In genomic region chr4:152784972-152785371, GRCm38 (mm10) we compare ENCODE assay signal across 21 mouse cellular contexts.
DNase-seq lines count a peak whose midpoint lies in the region; ATAC-seq lines count a peak whose summit lies in the region.
"Had no signal": no experiment of that assay in that cellular context is flagged by ENCODE, and none has a peak within 500 bp of the region (broad histone marks: within the 10 kb centered on the region; RNA-seq: fewer than 3 reads in every experiment).

No protein-coding gene starts in this region.

- peaks cover 20% of the 10 kb centered on the region for H3K4me1 ChIP-seq in forebrain, embryonic 15.5 days
- H3K4me1 ChIP-seq in forebrain, embryonic 12.5 days = peaks cover 10% of the 10 kb centered on the region; the same call in 1 of the 2 replicates
- peaks cover 5% of the 10 kb centered on the region for H3K4me1 ChIP-seq in midbrain, embryonic 11.5 days (ENCODE audit: control insufficient read depth, insufficient read depth, low read length)
- H3K4me1 ChIP-seq: embryonic facial prominence, embryonic 15.5 days had no signal

- H3K27me3 ChIP-seq in forebrain, embryonic 15.5 days = no peaks in the 10 kb centered on the region
- H3K27me3 ChIP-seq in forebrain, embryonic 12.5 days = no peaks in the 10 kb centered on the region
- no peaks in the 10 kb centered on the region for H3K27me3 ChIP-seq in midbrain, embryonic 11.5 days (ENCODE audit: control insufficient read depth, insufficient read depth, low read length)
- H3K27me3 ChIP-seq: embryonic facial prominence, embryonic 15.5 days; limb, embryonic 12.5 days; neural tube, embryonic 15.5 days had no signal

- H3K36me3 ChIP-seq in forebrain, embryonic 15.5 days = no peaks in the 10 kb centered on the region
- no peaks in the 10 kb centered on the region for H3K36me3 ChIP-seq in forebrain, embryonic 12.5 days (replicated peaks)
- H3K36me3 ChIP-seq in midbrain, embryonic 11.5 days (ENCODE audit: control insufficient read depth, insufficient read depth, low read length) = no peaks in the 10 kb centered on the region
- H3K36me3 ChIP-seq: embryonic facial prominence, embryonic 15.5 days; limb, embryonic 12.5 days; neural tube, embryonic 15.5 days had no signal

- peak; percentile 9 for DNase-seq in left cerebral cortex, postnatal 4 days
- DNase-seq in left cerebral cortex, adult 11 months (ENCODE audit: low spot score) = no peak
- DNase-seq in midbrain, embryonic 11.5 days (ENCODE audit: low spot score, missing footprints) = no peak
- no peak for DNase-seq in ovary, postnatal 14 days (ENCODE audit: low spot score)
- DNase-seq in heart, adult 11 months = no peak
- DNase-seq: adrenal gland, postnatal 14 days; cerebellum, adult 11 months; cerebellum, adult 9-11 months; gastrocnemius, postnatal 25 days; heart, adult 2 months; kidney, adult 8-10 months; kidney, postnatal 10 days; liver, postnatal 0 days had no signal

- peak overlapping the region; percentile 36; the same call in 1 of the 2 replicates for H3K27ac ChIP-seq in forebrain, embryonic 15.5 days (replicated peaks)
- H3K27ac ChIP-seq in forebrain, embryonic 12.5 days = no peak overlapping the region
- H3K27ac ChIP-seq in midbrain, embryonic 11.5 days (ENCODE audit: low read depth, low read length) = no peak overlapping the region
- H3K27ac ChIP-seq: embryonic facial prominence, embryonic 15.5 days; heart, adult 2 months; limb, embryonic 12.5 days; neural tube, embryonic 15.5 days had no signal

- peak; percentile 92 for ATAC-seq in forebrain, embryonic 15.5 days (replicated peaks)
- ATAC-seq in forebrain, embryonic 12.5 days (ENCODE audit: low FRiP score) = no peak
- ATAC-seq in midbrain, embryonic 11.5 days (ENCODE audit: low FRiP score) = peak; percentile 46; the same call in 1 of the 2 replicates
- ATAC-seq: CD4-positive, CD25-positive, alpha-beta regulatory T cell, adult 4 months; liver, postnatal 0 days; lung, postnatal 0 days had no signal

- 22% methylated on average over 2 of the region's 2 CpGs for WGBS in forebrain, embryonic 15.5 days
- 56% methylated on average over 2 of the region's 2 CpGs for WGBS in forebrain, embryonic 12.5 days
- WGBS in midbrain, embryonic 11.5 days = 35% methylated on average over 2 of the region's 2 CpGs

- no peak overlapping the region for H3K9ac ChIP-seq in forebrain, embryonic 15.5 days (replicated peaks)
- no peak overlapping the region for H3K9ac ChIP-seq in forebrain, embryonic 12.5 days
- H3K9ac ChIP-seq in midbrain, embryonic 11.5 days (ENCODE audit: low read length) = no peak overlapping the region
- H3K9ac ChIP-seq: embryonic facial prominence, embryonic 15.5 days; limb, embryonic 12.5 days; liver, postnatal 0 days; neural tube, embryonic 15.5 days had no signal

- intact Hi-C loops in left cerebral cortex, postnatal 4 days (cut with DNase I) = no loop called here

- no peaks in the 10 kb centered on the region for H3K9me3 ChIP-seq in forebrain, embryonic 15.5 days
- no peaks in the 10 kb centered on the region for H3K9me3 ChIP-seq in forebrain, embryonic 12.5 days
- no peaks in the 10 kb centered on the region for H3K9me3 ChIP-seq in midbrain, embryonic 11.5 days (ENCODE audit: control insufficient read depth, low read length)
- H3K9me3 ChIP-seq: embryonic facial prominence, embryonic 15.5 days; limb, embryonic 12.5 days; neural tube, embryonic 15.5 days had no signal

- no peak overlapping the region for H3K4me2 ChIP-seq in forebrain, embryonic 15.5 days (replicated peaks)
- no peak overlapping the region for H3K4me2 ChIP-seq in forebrain, embryonic 12.5 days
- no peak overlapping the region for H3K4me2 ChIP-seq in midbrain, embryonic 11.5 days
- H3K4me2 ChIP-seq: embryonic facial prominence, embryonic 15.5 days; limb, embryonic 12.5 days; liver, embryonic 11.5 days; neural tube, embryonic 15.5 days had no signal

- H3K4me3 ChIP-seq in forebrain, embryonic 15.5 days = no peak overlapping the region
- H3K4me3 ChIP-seq in forebrain, embryonic 12.5 days (replicated peaks) = no peak overlapping the region
- H3K4me3 ChIP-seq in midbrain, embryonic 11.5 days (ENCODE audit: low read depth, low read length) = no peak overlapping the region
- H3K4me3 ChIP-seq: embryonic facial prominence, embryonic 15.5 days; heart, adult 2 months; limb, embryonic 12.5 days; neural tube, embryonic 15.5 days had no signal
